Mouse (Mus musculus) liver, embryonic 14 days (tissue): ENCODE data around the gene Ccin. TPM values are rescaled to one million over a fixed set of nuclear protein-coding genes. Genes with fewer than 3 reads are reported as not detected.

ENCODE experiments used
- polyA plus RNA-seq: library from polyadenylated mRNA; depleted of rRNA; stranded (reverse); fragments of >200 nt; gene quantifications from 2 replicates; pipeline ENCODE4 v1.2.3, GENCODE M21; 2012; rRNA removed

Gene Ccin
- 0.01 TPM in 1 of 2 replicates, not detected in the other for polyA plus RNA-seq

DNA sequence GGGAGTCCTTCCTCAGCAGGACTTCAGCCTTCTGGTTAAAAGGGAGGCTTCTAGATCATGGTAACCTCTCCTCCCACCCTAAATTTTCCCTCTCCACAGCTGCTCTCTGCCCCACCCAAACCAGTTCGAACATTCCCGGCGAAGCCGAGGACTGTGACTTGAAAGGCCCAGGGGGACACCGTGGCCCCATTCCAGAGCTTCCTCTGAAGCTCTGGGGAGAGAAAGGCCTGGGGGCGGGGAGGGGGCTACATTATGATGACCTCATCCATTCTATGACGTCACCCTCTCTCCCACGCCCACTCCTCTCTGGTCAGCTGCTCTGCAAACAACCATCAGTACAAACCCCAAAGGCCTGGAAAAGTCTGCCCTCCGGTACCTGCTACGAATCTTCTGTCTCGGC, at the start of gene Ccin:
TSS of gene Ccin (plus strand) at position 303 of the 400 bp plus-strand sequence.

DNA sequence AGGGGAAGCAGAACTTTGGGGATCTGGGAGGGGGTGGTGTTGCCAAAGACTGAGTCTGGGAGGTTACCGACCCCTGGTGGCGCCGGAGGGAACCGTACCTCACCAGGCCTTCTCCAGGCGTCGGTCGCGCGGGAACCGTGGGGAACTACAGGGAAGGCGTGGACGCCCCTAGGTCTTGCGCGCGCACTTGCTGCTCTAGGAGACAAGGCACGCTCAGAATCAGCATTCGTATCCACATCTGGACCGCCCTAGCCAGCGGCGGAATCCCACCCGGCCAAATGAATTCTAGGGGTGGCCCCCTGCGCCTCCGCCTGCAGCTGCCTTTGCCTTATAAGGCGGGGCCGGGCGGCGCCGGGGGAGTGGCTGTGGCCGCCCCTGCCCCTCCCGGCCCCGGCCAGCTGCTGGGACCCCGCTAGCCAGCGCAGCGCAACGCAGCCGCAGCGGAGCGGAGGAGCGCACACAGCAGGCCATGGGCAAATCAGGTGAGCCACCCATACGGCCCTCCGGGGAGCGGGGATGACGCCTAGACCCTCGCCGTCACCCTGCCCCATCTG, 25.9 kb upstream of the Ccin start, which contains the start of gene Glipr2:
TSS of gene Glipr2 (plus strand) at position 110 of the 554 bp plus-strand sequence.

DNA sequence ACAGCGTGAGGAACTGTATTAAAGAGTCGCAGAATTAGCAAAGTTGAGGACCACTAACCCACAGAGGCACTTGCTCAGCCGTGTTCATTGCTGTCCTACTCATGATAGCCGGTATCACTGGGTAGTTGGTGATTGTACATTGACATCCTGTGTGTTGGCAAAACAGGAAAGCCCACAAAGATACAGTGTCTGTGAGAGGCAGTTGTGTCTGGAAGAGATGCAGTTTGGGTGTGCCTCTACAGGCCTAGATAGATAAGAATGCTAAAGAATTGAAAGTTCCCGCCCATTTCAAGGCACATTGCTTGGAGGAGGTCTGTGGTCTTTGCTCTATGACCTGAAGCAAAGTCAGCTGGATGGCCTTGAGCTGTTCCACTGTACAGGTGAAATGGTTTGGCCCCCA, 20.8 kb downstream of the Ccin start, which contains the start of gene Clta:
TSS of gene Clta (plus strand) at position 327 of the 400 bp plus-strand sequence.

Other genes starting within 250 kb of the Ccin start
- not detected in 2 replicates for gene Olfr159, start 212.5 kb upstream of the Ccin start, polyA plus RNA-seq
- gene Olfr156, start 159.6 kb upstream of the Ccin start, polyA plus RNA-seq: not detected in 2 replicates
- not detected in 2 replicates for gene Olfr157, start 143.3 kb upstream of the Ccin start, polyA plus RNA-seq
- not detected in 2 replicates for gene Olfr155, start 131.9 kb upstream of the Ccin start, polyA plus RNA-seq
- 1.7 and 2.0 TPM in 2 replicates for gene Reck, start 108.0 kb upstream of the Ccin start, polyA plus RNA-seq
- 20.4 and 20.7 TPM in 2 replicates for gene Glipr2, start 26.1 kb upstream of the Ccin start, polyA plus RNA-seq
- 182 and 191 TPM in 2 replicates for gene Clta, start 21.0 kb downstream of the Ccin start, polyA plus RNA-seq
- 8.1 and 8.6 TPM in 2 replicates for gene Gne, start 100.7 kb downstream of the Ccin start, polyA plus RNA-seq